8 mouse cellular contexts compared by ENCODE assay signal in the genomic region with DNA sequence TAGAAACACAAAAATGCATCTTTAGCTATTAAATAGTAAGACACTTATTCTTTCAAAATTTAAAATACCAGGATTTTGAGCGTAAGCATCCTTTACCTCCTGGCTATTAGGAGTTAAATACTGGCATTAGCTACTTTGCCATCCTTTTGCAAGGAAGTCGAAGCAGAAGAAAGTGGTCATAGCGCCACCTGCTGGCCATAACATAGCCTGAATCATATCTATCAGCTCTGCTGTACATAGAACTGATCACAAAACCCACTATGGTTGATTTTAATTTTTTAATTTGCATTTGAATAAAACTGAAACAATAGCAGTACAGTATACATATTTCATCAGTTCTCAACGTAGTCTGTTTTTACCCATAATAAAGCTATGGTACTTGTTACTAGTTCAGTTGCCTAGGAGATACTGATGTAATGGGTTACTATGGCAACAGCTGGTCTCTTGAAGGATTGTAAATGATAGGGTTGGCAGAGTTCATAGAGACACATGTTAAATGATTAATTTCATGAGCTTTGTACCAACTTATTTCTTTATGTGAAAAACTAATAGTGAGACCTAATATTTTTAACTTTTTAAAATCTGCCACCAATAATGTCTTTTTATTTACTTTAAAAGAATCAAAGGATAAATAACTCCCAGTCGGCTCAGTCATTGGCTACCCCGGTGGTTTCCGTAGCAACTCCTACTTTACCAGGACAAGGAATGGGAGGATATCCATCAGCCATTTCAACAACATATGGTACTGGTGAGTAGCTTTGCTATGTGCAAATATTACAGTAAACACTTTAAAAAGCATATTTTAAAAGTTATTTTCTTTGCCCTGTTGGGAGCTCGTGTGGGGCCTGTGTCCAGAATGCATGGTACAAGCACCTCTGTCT.
DNase-seq lines count a peak whose midpoint lies in the region; ATAC-seq and TF ChIP-seq lines count a peak whose summit lies in the region.

No protein-coding gene starts in this region.

- 11% methylated on average over 8 of the region's 8 CpGs for WGBS in forebrain, embryonic 15.5 days
- 35% methylated on average over 8 of the region's 8 CpGs for WGBS in hindbrain, embryonic 10.5 days
- 34% methylated on average over 8 of the region's 8 CpGs for WGBS in lung, embryonic 14.5 days

- no peaks in the 10 kb centered on the region for H3K9me3 ChIP-seq in ES-E14 (ENCODE audit: control insufficient read depth, insufficient read depth, low read depth, low read length)
- H3K9me3 ChIP-seq in forebrain, embryonic 15.5 days: no peaks in the 10 kb centered on the region
- H3K9me3 ChIP-seq in hindbrain, embryonic 10.5 days: no peaks in the 10 kb centered on the region
- no peaks in the 10 kb centered on the region for H3K9me3 ChIP-seq in lung, embryonic 14.5 days (ENCODE audit: low read depth, low read length)

- in situ Hi-C loops in ES-E14 (cut with MboI; ENCODE audit: low sequenced_read_pairs in 2 of 2, unreplicated experiment in 2 of 2): loop anchor here in 1 of 2 experiments (25.0 kb wide), 1 partner anchor 1107 kb away; no protein-coding TSS in a partner anchor

- no peak overlapping the region for H3K4me2 ChIP-seq in forebrain, embryonic 15.5 days (replicated peaks)
- H3K4me2 ChIP-seq in lung, embryonic 14.5 days: no peak overlapping the region

- ATAC-seq in cerebellum, adult (ENCODE audit: insufficient number of reproducible peaks, low FRiP score, low TSS enrichment): peak; percentile 73
- peak; percentile 91 for ATAC-seq in forebrain, embryonic 15.5 days (replicated peaks)
- ATAC-seq in lung, embryonic 14.5 days (ENCODE audit: insufficient read depth): peak; percentile 78

- no peaks in the 10 kb centered on the region for H3K36me3 ChIP-seq in ES-E14 (ENCODE audit: control insufficient read depth, insufficient read depth, low read length, poor library complexity, severe bottlenecking)
- H3K36me3 ChIP-seq in forebrain, embryonic 15.5 days: no peaks in the 10 kb centered on the region
- H3K36me3 ChIP-seq in hindbrain, embryonic 10.5 days: no peaks in the 10 kb centered on the region
- 0 out of 2 replicates have a peak, but pooled peaks cover 9% of the 10 kb centered on the region for H3K36me3 ChIP-seq in lung, embryonic 14.5 days (ENCODE audit: insufficient read depth)

- peak; percentile 99 for TF ChIP-seq CTCF in layer of hippocampus, adult 2 months (conservative IDR thresholded peaks at IDR 0.05)
- peak; percentile 83 for TF ChIP-seq CTCF in lung, embryonic 14.5 days (IDR thresholded peaks at IDR 0.05; ENCODE audit: low read depth)

- H3K4me3 ChIP-seq in ES-E14 (ENCODE audit: insufficient read depth in 1 of 2, low read depth in 1 of 2, low read length in 2 of 2, poor library complexity in 1 of 2, severe bottlenecking in 1 of 2): no peak overlapping the region
- H3K4me3 ChIP-seq in forebrain, embryonic 15.5 days: no peak overlapping the region
- no peak overlapping the region for H3K4me3 ChIP-seq in hindbrain, embryonic 10.5 days
- H3K4me3 ChIP-seq in layer of hippocampus, adult 2 months: no peak overlapping the region; the same call in 1 of the 2 replicates
- no peak overlapping the region for H3K4me3 ChIP-seq in lung, embryonic 14.5 days (ENCODE audit: low read depth, low read length)

- no peaks in the 10 kb centered on the region for H3K4me1 ChIP-seq in ES-E14 (ENCODE audit: control insufficient read depth in 2 of 2, insufficient read depth in 2 of 2, low read length in 2 of 2, poor library complexity in 1 of 2)
- H3K4me1 ChIP-seq in forebrain, embryonic 15.5 days: peaks cover 26% of the 10 kb centered on the region
- peaks cover 4% of the 10 kb centered on the region; the same call in 1 of the 2 replicates for H3K4me1 ChIP-seq in hindbrain, embryonic 10.5 days (replicated peaks)
- no peaks in the 10 kb centered on the region for H3K4me1 ChIP-seq in lung, embryonic 14.5 days (ENCODE audit: insufficient read depth)

- H3K27me3 ChIP-seq in forebrain, embryonic 15.5 days: no peaks in the 10 kb centered on the region
- no peaks in the 10 kb centered on the region for H3K27me3 ChIP-seq in hindbrain, embryonic 10.5 days (ENCODE audit: insufficient read depth, poor library complexity, severe bottlenecking)
- no peaks in the 10 kb centered on the region for H3K27me3 ChIP-seq in lung, embryonic 14.5 days (ENCODE audit: insufficient read depth, low read length)

- H3K9ac ChIP-seq in ES-E14 (ENCODE audit: insufficient read depth, low read depth, low read length, poor library complexity, severe bottlenecking): no peak overlapping the region
- no peak overlapping the region for H3K9ac ChIP-seq in forebrain, embryonic 15.5 days (replicated peaks)
- no peak overlapping the region for H3K9ac ChIP-seq in lung, embryonic 14.5 days

- H3K27ac ChIP-seq in ES-E14 (ENCODE audit: insufficient read depth, low read depth, low read length, poor library complexity, severe bottlenecking): no peak overlapping the region
- H3K27ac ChIP-seq in forebrain, embryonic 15.5 days (replicated peaks): peak overlapping the region; percentile 65
- H3K27ac ChIP-seq in hindbrain, embryonic 10.5 days: no peak overlapping the region
- H3K27ac ChIP-seq in layer of hippocampus, adult 2 months: peak overlapping the region; percentile 68
- no peak overlapping the region for H3K27ac ChIP-seq in lung, embryonic 14.5 days (ENCODE audit: low read depth)

- peak; percentile 67 for DNase-seq in ES-E14 (ENCODE audit: low read depth, low spot score)
- peak; percentile 82 for DNase-seq in hindbrain, embryonic 10.5 days (ENCODE audit: low spot score)
- peak; percentile 85 to 88 for DNase-seq in layer of hippocampus, adult 2 months (ENCODE audit: low spot score in 2 of 2)
- peak; percentile 96 for DNase-seq in lung, embryonic 14.5 days
- DNase-seq in ovary, postnatal 10 days (ENCODE audit: low spot score): peak; percentile 64
- DNase-seq in thymus, postnatal 14 days: peak; percentile 65

TF ChIP-seq in ES-E14, 5 proteins besides CTCF, POLR2A, EP300 and RAD21:
- TF ChIP-seq ZC3H11A (IDR thresholded peaks at IDR 0.05; ENCODE audit: borderline replicate concordance, low read depth, low read length): peak; percentile 71; the same call in 1 of the 2 replicates
- no peak for TF ChIP-seq ZNF384 (IDR thresholded peaks at IDR 0.05; ENCODE audit: low read depth, low read length)
- TF ChIP-seq MAFK (IDR thresholded peaks at IDR 0.05; ENCODE audit: insufficient read depth, low read depth, low read length): no peak

Comparison
In these comparisons a context has a peak if more than half of its experiments do, and no peak if none do; other contexts are left out.
1. H3K27ac ChIP-seq: peak in forebrain, embryonic 15.5 days (single experiment) and layer of hippocampus, adult 2 months (single experiment); none in ES-E14 (single experiment), hindbrain, embryonic 10.5 days (single experiment) and lung, embryonic 14.5 days (single experiment).
2. Peak in every context shown above with its lines, with median percentiles within 50 percentile points of each other: DNase-seq and ATAC-seq.